Mouse (Mus musculus): ENCODE measurements around the gene Phlpp1. TPM values are rescaled to one million over a fixed set of nuclear protein-coding genes. Genes with fewer than 3 reads are reported as not detected.

Phlpp1 gene
- polyA plus RNA-seq, 1 experiment from 2014 or later: 1.3 TPM

DNA sequence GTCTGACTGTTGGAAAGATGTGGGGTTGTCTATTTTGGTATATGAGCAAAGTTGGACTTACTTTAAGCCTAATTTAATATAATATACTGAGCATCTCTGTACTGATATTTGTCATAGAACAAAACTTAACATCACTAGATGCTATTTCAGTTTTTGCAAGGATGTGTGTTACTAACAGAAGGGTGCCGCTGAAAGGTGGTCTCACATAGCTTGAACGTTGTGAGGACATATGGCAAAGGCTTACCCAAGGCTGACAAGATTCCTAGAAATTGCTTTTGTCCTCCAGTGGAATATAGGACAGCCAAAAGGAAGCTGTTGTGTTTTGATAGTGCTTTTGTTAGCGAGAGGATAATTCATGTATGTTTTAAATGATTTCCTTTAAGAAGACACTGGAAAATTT, 3.8 kb downstream of the Phlpp1 start:
- H3K4me2 ChIP-seq (replicated peaks; ENCODE audit: low read depth): no peak overlapping the region

GRCm38 (mm10) chr1:106176791-106177190, 5.2 kb downstream of the Phlpp1 start:
- TF ChIP-seq CTCF (IDR thresholded peaks at IDR 0.05; ENCODE audit: low read depth) (no peak), EP300 (optimal IDR thresholded peaks at IDR 0.05) (no peak)
- no peak for ATAC-seq (ENCODE audit: low FRiP score, low TSS enrichment)
- H3K36me3 ChIP-seq (ENCODE audit: control insufficient read depth, insufficient read depth, low read length): no peaks in the 10 kb centered on the region
- H3K27ac ChIP-seq (replicated peaks): no peak overlapping the region
- H3K4me2 ChIP-seq (replicated peaks; ENCODE audit: low read depth): no peak overlapping the region
- H3K4me1 ChIP-seq (replicated peaks; ENCODE audit: control insufficient read depth, insufficient read depth): peaks cover 6% of the 10 kb centered on the region; the same call in 1 of the 2 replicates
- H3K27me3 ChIP-seq (ENCODE audit: control insufficient read depth, insufficient read depth, low read length): no peaks in the 10 kb centered on the region
- no peak overlapping the region for H3K4me3 ChIP-seq (ENCODE audit: low read depth, low read length)
- H3K9ac ChIP-seq (ENCODE audit: low read length): no peak overlapping the region
- no peak for DNase-seq (ENCODE audit: low spot score)
- H3K9me3 ChIP-seq (ENCODE audit: control insufficient read depth, low read length): no peaks in the 10 kb centered on the region
- 88% methylated on average over 1 of the region's 1 CpGs for WGBS

More for the DNA sequence above, 3.8 kb downstream of the Phlpp1 start:
- no peaks in the 10 kb centered on the region for H3K9me3 ChIP-seq (ENCODE audit: control insufficient read depth, low read length)
- no peak overlapping the region for H3K9ac ChIP-seq (ENCODE audit: low read length)
- peaks cover 6% of the 10 kb centered on the region; the same call in 1 of the 2 replicates for H3K4me1 ChIP-seq (replicated peaks; ENCODE audit: control insufficient read depth, insufficient read depth)
- H3K27ac ChIP-seq (replicated peaks): no peak overlapping the region
- ATAC-seq (ENCODE audit: low FRiP score, low TSS enrichment) (no peak), DNase-seq (ENCODE audit: low spot score) (no peak)
- H3K36me3 ChIP-seq (ENCODE audit: control insufficient read depth, insufficient read depth, low read length): no peaks in the 10 kb centered on the region
- 73% methylated on average over 3 of the region's 3 CpGs for WGBS
- no peak overlapping the region for H3K4me3 ChIP-seq (ENCODE audit: low read depth, low read length)
- H3K27me3 ChIP-seq (ENCODE audit: control insufficient read depth, insufficient read depth, low read length): no peaks in the 10 kb centered on the region
- TF ChIP-seq CTCF (IDR thresholded peaks at IDR 0.05; ENCODE audit: low read depth) (no peak), EP300 (optimal IDR thresholded peaks at IDR 0.05) (no peak)

GRCm38 (mm10) chr1:106177868-106178790, 6.6 kb downstream of the Phlpp1 start:
- H3K9me3 ChIP-seq (ENCODE audit: control insufficient read depth, low read length): no peaks in the 10 kb centered on the region
- no peak overlapping the region for H3K4me3 ChIP-seq (ENCODE audit: low read depth, low read length)
- no peak overlapping the region for H3K27ac ChIP-seq (replicated peaks)
- WGBS: 67% methylated on average over 8 of the region's 8 CpGs
- ATAC-seq (ENCODE audit: low FRiP score, low TSS enrichment) (no peak), DNase-seq (ENCODE audit: low spot score) (no peak)
- H3K4me2 ChIP-seq (replicated peaks; ENCODE audit: low read depth): no peak overlapping the region
- H3K27me3 ChIP-seq (ENCODE audit: control insufficient read depth, insufficient read depth, low read length): no peaks in the 10 kb centered on the region
- TF ChIP-seq CTCF (IDR thresholded peaks at IDR 0.05; ENCODE audit: low read depth) (no peak), EP300 (optimal IDR thresholded peaks at IDR 0.05) (no peak)
- H3K4me1 ChIP-seq (replicated peaks; ENCODE audit: control insufficient read depth, insufficient read depth): peaks cover 6% of the 10 kb centered on the region; the same call in 1 of the 2 replicates
- H3K36me3 ChIP-seq (ENCODE audit: control insufficient read depth, insufficient read depth, low read length): no peaks in the 10 kb centered on the region
- H3K9ac ChIP-seq (ENCODE audit: low read length): no peak overlapping the region

GRCm38 (mm10) chr1:106183701-106184100, 12.1 kb downstream of the Phlpp1 start:
- Histone ChIP-seq H3K36me3 (ENCODE audit: control insufficient read depth, insufficient read depth, low read length) (no peaks in the 10 kb centered on the region), H3K9ac (ENCODE audit: low read length) (no peak overlapping the region), H3K27me3 (ENCODE audit: control insufficient read depth, insufficient read depth, low read length) (no peaks in the 10 kb centered on the region), H3K4me3 (ENCODE audit: low read depth, low read length) (no peak overlapping the region), H3K4me1 (replicated peaks; ENCODE audit: control insufficient read depth, insufficient read depth) (no peaks in the 10 kb centered on the region), H3K9me3 (ENCODE audit: control insufficient read depth, low read length) (no peaks in the 10 kb centered on the region), H3K4me2 (replicated peaks; ENCODE audit: low read depth) (no peak overlapping the region), H3K27ac (replicated peaks) (no peak overlapping the region)
- DNase-seq (ENCODE audit: low spot score): no peak
- WGBS: 93% methylated on average over 2 of the region's 2 CpGs
- no peak for ATAC-seq (ENCODE audit: low FRiP score, low TSS enrichment)
- TF ChIP-seq EP300 (optimal IDR thresholded peaks at IDR 0.05) (no peak), CTCF (IDR thresholded peaks at IDR 0.05; ENCODE audit: low read depth) (no peak)

GRCm38 (mm10) chr1:106184780-106185460, 13.4 kb downstream of the Phlpp1 start:
- ATAC-seq (ENCODE audit: low FRiP score, low TSS enrichment) (no peak), DNase-seq (ENCODE audit: low spot score) (no peak)
- WGBS: 64% methylated on average over 4 of the region's 4 CpGs
- Histone ChIP-seq H3K4me3 (ENCODE audit: low read depth, low read length) (no peak overlapping the region), H3K27ac (replicated peaks) (no peak overlapping the region), H3K4me1 (replicated peaks; ENCODE audit: control insufficient read depth, insufficient read depth) (0 out of 2 replicates have a peak, but pooled peaks cover 2% of the 10 kb centered on the region), H3K9me3 (ENCODE audit: control insufficient read depth, low read length) (no peaks in the 10 kb centered on the region), H3K27me3 (ENCODE audit: control insufficient read depth, insufficient read depth, low read length) (no peaks in the 10 kb centered on the region), H3K4me2 (replicated peaks; ENCODE audit: low read depth) (no peak overlapping the region), H3K9ac (ENCODE audit: low read length) (no peak overlapping the region), H3K36me3 (ENCODE audit: control insufficient read depth, insufficient read depth, low read length) (no peaks in the 10 kb centered on the region)
- no peak for TF ChIP-seq CTCF (IDR thresholded peaks at IDR 0.05; ENCODE audit: low read depth)
